Mouse (Mus musculus): ENCODE measurements around the gene Gm8265.
"Not testable (repeated sequence)": the region's sequence is repeated elsewhere in the genome, so short reads cannot be mapped to it uniquely, and the experiment has no call there.

- TF ChIP-seq MAZ (IDR thresholded peaks at IDR 0.05; ENCODE audit: low read depth, low read length); CHD1 (IDR thresholded peaks at IDR 0.05; ENCODE audit: low read depth, low read length); CTCF (conservative IDR thresholded peaks at IDR 0.05 in 1 of 2, IDR thresholded peaks at IDR 0.05 in 1 of 2; ENCODE audit: low read depth in 2 of 2, low read length in 2 of 2); MAFK (IDR thresholded peaks at IDR 0.05; ENCODE audit: insufficient replicate concordance, low read length); JUND (conservative IDR thresholded peaks at IDR 0.05; ENCODE audit: low read depth, low read length); MEF2A (IDR thresholded peaks at IDR 0.05; ENCODE audit: borderline replicate concordance, low read depth, low read length); POLR2A (IDR thresholded peaks at IDR 0.05; ENCODE audit: low read depth, low read length); MAX (IDR thresholded peaks at IDR 0.05; ENCODE audit: low read length); NRF1 (IDR thresholded peaks at IDR 0.05; ENCODE audit: low read depth, low read length): not testable (repeated sequence)
These were observed at the start of gene Gm8265 for GRCm38 (mm10) chr14:5632928-5633327.

Measured in CH12.LX (cell line).